Mouse (Mus musculus) stomach, embryonic 14.5 days (tissue): ENCODE measurements around the gene Gm13102. TPM values are rescaled to one million over a fixed set of nuclear protein-coding genes. Genes with fewer than 3 reads are reported as not detected.
"Not testable (repeated sequence)": the region's sequence is repeated elsewhere in the genome, so short reads cannot be mapped to it uniquely, and the experiment has no call there.

Source experiments
- ATAC-seq: fragments of 200-750 bp; cut with Nextera tagmentation; 2 replicates; pipeline ENCODE4 v1.8.0; 2017; ENCODE audit warnings: low read depth, moderate TSS enrichment; ENCODE audit not compliant: insufficient number of reproducible peaks, insufficient read depth, low FRiP score
- H3K27ac ChIP-seq: fragments of 300-500 bp; sonication (generic); 2 replicates; pipeline ENCODE4 v1.5.1; 2014; ENCODE audit warnings: mild to moderate bottlenecking, low read length, moderate library complexity, mixed read lengths
- H3K27me3 ChIP-seq: fragments of 300-500 bp; sonication (generic); 2 replicates; pipeline ENCODE4 v1.6.1; 2014; ENCODE audit warnings: low read length, control low read depth, mixed read lengths; ENCODE audit not compliant: control insufficient read depth, insufficient read depth
- H3K36me3 ChIP-seq: fragments of 300-500 bp; sonication (generic); 2 replicates; pipeline ENCODE4 v1.6.1; 2014; ENCODE audit warnings: mild to moderate bottlenecking, control low read depth, low read length, moderate library complexity, mixed read lengths; ENCODE audit not compliant: control insufficient read depth, insufficient read depth
- H3K4me1 ChIP-seq: fragments of 300-500 bp; sonication (generic); 2 replicates; pipeline ENCODE4 v1.6.1; 2014; ENCODE audit warnings: low read length, control low read depth, mixed read lengths; ENCODE audit not compliant: control insufficient read depth, insufficient read depth
- H3K4me2 ChIP-seq: fragments of 300-500 bp; sonication (generic); replicated peaks from 2 replicates; pipeline ENCODE4 v1.6.1; 2014; ENCODE audit warnings: low read depth, low read length, control low read depth
- H3K4me3 ChIP-seq: fragments of 300-500 bp; sonication (generic); 2 replicates; pipeline ENCODE4 v1.5.1; 2014; ENCODE audit warnings: low read depth, low read length, control low read depth
- H3K9ac ChIP-seq: fragments of 300-500 bp; sonication (generic); replicated peaks from 2 replicates; pipeline ENCODE4 v1.6.1; 2014; ENCODE audit warnings: low read depth, mild to moderate bottlenecking, control low read depth, low read length, moderate library complexity, mixed read lengths
- H3K9me3 ChIP-seq: fragments of 300-500 bp; sonication (generic); 2 replicates; pipeline ENCODE4 v1.6.1; 2016; ENCODE audit warnings: low read depth, low read length, control low read depth; ENCODE audit not compliant: control insufficient read depth
- WGBS: fragments of 180-500 bp; shearing (Covaris S2); extraction: QIAGEN DNeasy Blood & Tissue Kit; methylation state at CpG from one replicate; pipeline ENCODE4 v1.1.7; 2014; 5-methylcytosine and 5-hydroxymethylcytosine counted together
- polyA plus RNA-seq: library from polyadenylated mRNA; unstranded; fragments of >200 nt; fragmentation: Nextera tagmentation; extraction: Ambion mirVana; gene quantifications from 2 replicates; pipeline ENCODE4 v1.2.1, GENCODE M21; 2014

Gm13102 gene
- not detected in 2 replicates for polyA plus RNA-seq

- ATAC-seq: not testable (repeated sequence)
These were observed at the start of gene Gm13102 for GRCm38 (mm10) chr4:144106174-144106573. Gm13102 (plus strand) TSS chr4:144106474.

DNA sequence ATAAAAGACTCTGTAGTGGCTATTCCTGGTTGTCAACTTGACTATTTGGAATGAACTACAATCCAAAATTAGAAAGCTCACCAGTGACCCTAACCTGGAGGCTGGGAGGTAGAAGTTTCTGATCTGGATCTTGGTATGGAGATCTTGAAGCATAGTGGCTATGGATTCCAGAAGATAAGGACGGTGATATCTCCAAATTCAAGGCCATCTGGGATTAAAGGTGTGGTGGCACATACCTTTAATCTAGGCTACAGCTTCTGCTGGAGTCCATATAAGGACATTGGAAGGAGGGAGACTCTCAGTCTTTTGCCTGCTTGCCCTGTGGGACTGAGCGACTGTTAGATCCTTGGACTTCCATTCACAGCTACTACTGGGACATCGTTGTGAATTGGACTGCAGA, 47.4 kb upstream of the Gm13102 start, which contains the start of gene Pramel4:
Gene Pramel4, plus strand, starts transcription at position 301 of the 400 bp plus-strand sequence.
- WGBS: 86% methylated on average over 3 of the region's 3 CpGs
- H3K4me3 ChIP-seq, ATAC-seq, H3K4me2 ChIP-seq, H3K9ac ChIP-seq, H3K27ac ChIP-seq, H3K4me1 ChIP-seq, H3K27me3 ChIP-seq, H3K36me3 ChIP-seq, H3K9me3 ChIP-seq: not testable (repeated sequence)

More at GRCm38 (mm10) chr4:144106174-144106573, at the start of gene Gm13102:
- not testable (repeated sequence) for H3K9me3 ChIP-seq, H3K36me3 ChIP-seq, H3K4me2 ChIP-seq, H3K4me3 ChIP-seq, H3K27me3 ChIP-seq, H3K4me1 ChIP-seq, H3K27ac ChIP-seq, H3K9ac ChIP-seq
- WGBS: no CpG with 5 or more reads among the region's 2 CpGs

Other genes starting within 250 kb of the Gm13102 start
- not detected in 2 replicates for gene Pramef6, start 206.1 kb upstream of the Gm13102 start, polyA plus RNA-seq
- not detected in 2 replicates for gene Pramef25, start 155.5 kb upstream of the Gm13102 start, polyA plus RNA-seq
- not detected in 2 replicates for gene Gm13101, start 139.5 kb upstream of the Gm13102 start, polyA plus RNA-seq
- gene Pramef17, start 112.1 kb upstream of the Gm13102 start, polyA plus RNA-seq: not detected in 2 replicates
- gene Pramel4, start 47.3 kb upstream of the Gm13102 start, polyA plus RNA-seq: not detected in 2 replicates
- gene Oog3, start 56.2 kb downstream of the Gm13102 start, polyA plus RNA-seq: not detected in 2 replicates
- gene Oog2, start 84.2 kb downstream of the Gm13102 start, polyA plus RNA-seq: not detected in 2 replicates
- not detected in 2 replicates for gene C87977, start 106.8 kb downstream of the Gm13102 start, polyA plus RNA-seq
- not detected in 2 replicates for gene Pramel5, start 174.0 kb downstream of the Gm13102 start, polyA plus RNA-seq
- not detected in 2 replicates for gene Gm13128, start 223.8 kb downstream of the Gm13102 start, polyA plus RNA-seq